Mouse (Mus musculus) ES-Bruce4 (cell line): ENCODE data around the gene Samd4b. TPM values are rescaled to one million over a fixed set of nuclear protein-coding genes. Genes with fewer than 3 reads are reported as not detected.

ENCODE experiments used
- H3K27ac ChIP-seq: 2 replicates; pipeline ENCODE4 v1.5.1; 2012; ENCODE audit warnings: low read length, inconsistent platforms; ENCODE audit not compliant: insufficient read depth
- H3K27me3 ChIP-seq: 2 replicates; pipeline ENCODE4 v1.6.1; 2012; ENCODE audit warnings: mild to moderate bottlenecking, low read length, inconsistent platforms; ENCODE audit not compliant: control insufficient read depth, poor library complexity, insufficient read depth, severe bottlenecking
- H3K36me3 ChIP-seq: 2 replicates; pipeline ENCODE4 v1.6.1; 2012; ENCODE audit warnings: inconsistent platforms, mild to moderate bottlenecking, low read length, moderate library complexity; ENCODE audit not compliant: control insufficient read depth, poor library complexity, insufficient read depth, severe bottlenecking
- H3K4me1 ChIP-seq: one replicate; pipeline ENCODE4 v1.8.1; 2011; ENCODE audit warnings: low read length; ENCODE audit not compliant: control insufficient read depth, insufficient read depth
- H3K4me3 ChIP-seq: 2 replicates; pipeline ENCODE4 v1.5.1; 2011; ENCODE audit warnings: low read depth, mild to moderate bottlenecking, low read length
- H3K9ac ChIP-seq: 2 replicates; pipeline ENCODE4 v1.6.1; 2012; ENCODE audit warnings: low read depth, mild to moderate bottlenecking, inconsistent platforms; ENCODE audit not compliant: poor library complexity, severe bottlenecking
- H3K9me3 ChIP-seq: replicated peaks from 2 replicates; pipeline ENCODE4 v1.6.1; 2012; ENCODE audit warnings: mild to moderate bottlenecking, low read length, inconsistent platforms; ENCODE audit not compliant: control insufficient read depth, poor library complexity, insufficient read depth, severe bottlenecking
- CTCF ChIP-seq: IDR thresholded peaks from one replicate; pipeline ENCODE4 v1.8.1; 2011; ENCODE audit warnings: low read depth, low read length
- EP300 ChIP-seq: IDR thresholded peaks from 2 replicates; pipeline ENCODE4 v1.6.1; 2011; ENCODE audit warnings: low read depth, low read length; ENCODE audit not compliant: insufficient read depth
- POLR2A ChIP-seq: IDR thresholded peaks from one replicate; pipeline ENCODE4 v1.8.1; 2011; ENCODE audit warnings: low read length; ENCODE audit not compliant: insufficient read depth
- polyA plus RNA-seq: library from polyadenylated mRNA; stranded (reverse); fragments of >200 nt; gene quantifications from 2 replicates; pipeline ENCODE4 v1.2.4, GENCODE M21; 2011; ENCODE audit warnings: low read depth; ENCODE audit not compliant: missing spikeins, insufficient read depth, insufficient read length

Samd4b gene
- polyA plus RNA-seq, 1 experiment = 86.0 TPM

GRCm38 (mm10) chr7:28578543-28579053 is 19.3 kb downstream of the Samd4b start:
- H3K36me3 ChIP-seq = no peaks in the 10 kb centered on the region
- H3K27me3 ChIP-seq = no peaks in the 10 kb centered on the region
- H3K4me3 ChIP-seq = no peak overlapping the region
- H3K27ac ChIP-seq = peak overlapping the region; percentile 55
- no peak overlapping the region for H3K9ac ChIP-seq
- peaks cover 21% of the 10 kb centered on the region for H3K4me1 ChIP-seq
- TF ChIP-seq CTCF (no peak), EP300 (peak; percentile 91)
- H3K9me3 ChIP-seq = no peaks in the 10 kb centered on the region

- Histone ChIP-seq H3K9ac (no peak overlapping the region), H3K27ac (peak overlapping the region; percentile 55), H3K4me1 (peaks cover 21% of the 10 kb centered on the region)
Measured at GRCm38 (mm10) chr7:28577826-28578542, 20.0 kb downstream of the Samd4b start.

GRCm38 (mm10) chr7:28576271-28576914 is 21.6 kb downstream of the Samd4b start:
- Histone ChIP-seq H3K27ac (no peak overlapping the region), H3K9ac (no peak overlapping the region), H3K27me3 (no peaks in the 10 kb centered on the region), H3K36me3 (no peaks in the 10 kb centered on the region), H3K9me3 (no peaks in the 10 kb centered on the region), H3K4me3 (no peak overlapping the region), H3K4me1 (peaks cover 23% of the 10 kb centered on the region)
- TF ChIP-seq EP300 (no peak), CTCF (no peak)

More at GRCm38 (mm10) chr7:28577826-28578542, 20.0 kb downstream of the Samd4b start:
- Histone ChIP-seq H3K27me3 (no peaks in the 10 kb centered on the region), H3K36me3 (no peaks in the 10 kb centered on the region), H3K9me3 (no peaks in the 10 kb centered on the region), H3K4me3 (no peak overlapping the region)
- TF ChIP-seq EP300 (peak; percentile 97), CTCF (no peak)

GRCm38 (mm10) chr7:28575597-28575996 is 22.3 kb downstream of the Samd4b start:
- no peaks in the 10 kb centered on the region for H3K9me3 ChIP-seq
- H3K4me1 ChIP-seq = peaks cover 23% of the 10 kb centered on the region
- H3K4me3 ChIP-seq = no peak overlapping the region
- no peak overlapping the region for H3K9ac ChIP-seq
- H3K27ac ChIP-seq = no peak overlapping the region
- no peaks in the 10 kb centered on the region for H3K27me3 ChIP-seq
- no peaks in the 10 kb centered on the region for H3K36me3 ChIP-seq
- TF ChIP-seq POLR2A = no peak
- no peak for TF ChIP-seq CTCF
- no peak for TF ChIP-seq EP300

DNA sequence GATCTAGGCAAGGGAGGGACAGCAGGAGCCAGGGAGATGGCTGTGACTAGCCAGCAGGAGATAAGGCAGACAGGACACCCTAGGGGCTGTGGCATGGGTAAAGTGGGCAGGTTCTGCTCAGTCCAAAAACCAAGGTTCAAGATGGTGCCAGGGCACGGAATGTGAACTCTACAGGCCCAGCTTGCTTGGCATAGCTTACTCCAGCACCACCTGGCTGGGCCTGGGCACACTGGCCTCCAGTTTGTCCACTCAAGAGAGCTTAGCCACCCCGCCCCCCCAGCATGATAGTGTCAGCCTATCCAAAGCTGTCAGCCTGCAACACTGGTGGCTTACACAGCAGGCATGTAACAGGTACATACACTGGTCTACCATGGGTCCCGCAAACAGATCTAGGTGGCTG is 24.7 kb downstream of the Samd4b start:
- no peaks in the 10 kb centered on the region for H3K9me3 ChIP-seq
- H3K36me3 ChIP-seq = 0 out of 2 replicates have a peak, but pooled peaks cover 2% of the 10 kb centered on the region
- H3K9ac ChIP-seq = no peak overlapping the region
- H3K27me3 ChIP-seq = no peaks in the 10 kb centered on the region
- no peak overlapping the region for H3K4me3 ChIP-seq
- TF ChIP-seq POLR2A (no peak), CTCF (no peak), EP300 (no peak)
- H3K4me1 ChIP-seq = peaks cover 13% of the 10 kb centered on the region
- no peak overlapping the region for H3K27ac ChIP-seq

- H3K4me1 ChIP-seq = peaks cover 12% of the 10 kb centered on the region
- no peak overlapping the region for H3K9ac ChIP-seq
- H3K27ac ChIP-seq = no peak overlapping the region
- peaks cover 6% of the 10 kb centered on the region for H3K36me3 ChIP-seq
- no peak overlapping the region for H3K4me3 ChIP-seq
- H3K27me3 ChIP-seq = no peaks in the 10 kb centered on the region
- TF ChIP-seq CTCF (no peak), POLR2A (no peak), EP300 (no peak)
- H3K9me3 ChIP-seq = no peaks in the 10 kb centered on the region
Measured at GRCm38 (mm10) chr7:28572689-28573088, 25.3 kb downstream of the Samd4b start.
